Mouse (Mus musculus) liver, embryonic 13.5 days (tissue): ENCODE data around the gene Pnpla2. TPM values are rescaled to one million over a fixed set of nuclear protein-coding genes. Genes with fewer than 3 reads are reported as not detected.

Source experiments
- ATAC-seq: fragments of 200-750 bp; cut with Nextera tagmentation; 2 replicates; pipeline ENCODE4 v1.8.0; 2017; ENCODE audit warnings: low read depth, mild to moderate bottlenecking, moderate number of reproducible peaks, moderate library complexity
- DNase-seq: peaks from one replicate; pipeline ENCODE4 v3.0.0; 2022
- H3K27ac ChIP-seq: fragments of 300-500 bp; sonication (generic); 2 replicates; pipeline ENCODE4 v1.5.1; 2015; ENCODE audit warnings: moderate library complexity, mild to moderate bottlenecking, inconsistent platforms
- H3K27me3 ChIP-seq: fragments of 300-500 bp; sonication (generic); 2 replicates; pipeline ENCODE4 v1.6.1; 2015; ENCODE audit warnings: mild to moderate bottlenecking, inconsistent platforms
- H3K36me3 ChIP-seq: fragments of 300-500 bp; sonication (generic); 2 replicates; pipeline ENCODE4 v1.6.1; 2015; ENCODE audit warnings: mild to moderate bottlenecking, inconsistent platforms
- H3K4me1 ChIP-seq: fragments of 300-500 bp; sonication (generic); replicated peaks from 2 replicates; pipeline ENCODE4 v1.6.1; 2015; ENCODE audit warnings: inconsistent platforms
- H3K4me2 ChIP-seq: fragments of 300-500 bp; sonication (generic); 2 replicates; pipeline ENCODE4 v1.6.1; 2015; ENCODE audit warnings: inconsistent platforms, mild to moderate bottlenecking, moderate library complexity
- H3K4me3 ChIP-seq: fragments of 300-500 bp; sonication (generic); replicated peaks from 2 replicates; pipeline ENCODE4 v1.5.1; 2015; ENCODE audit warnings: mild to moderate bottlenecking, inconsistent platforms
- H3K9ac ChIP-seq: fragments of 300-500 bp; sonication (generic); 2 replicates; pipeline ENCODE4 v1.6.1; 2015; ENCODE audit warnings: mild to moderate bottlenecking, inconsistent platforms
- H3K9me3 ChIP-seq: fragments of 300-500 bp; sonication (generic); replicated peaks from 2 replicates; pipeline ENCODE4 v1.6.1; 2016; ENCODE audit warnings: inconsistent platforms
- WGBS: fragments of 180-500 bp; shearing (Covaris S2); methylation state at CpG from one replicate; pipeline ENCODE4 v1.1.7; 2015; ENCODE audit not compliant: insufficient replicate concordance; 5-methylcytosine and 5-hydroxymethylcytosine counted together
- polyA plus RNA-seq: library from polyadenylated mRNA; unstranded; fragments of >200 nt; fragmentation: Nextera tagmentation; extraction: Ambion mirVana; gene quantifications from 2 replicates; pipeline ENCODE4 v1.2.1, GENCODE M21; 2015

The Pnpla2 gene
- polyA plus RNA-seq, 1 experiment from 2014 or later: 11.9 TPM

DNA sequence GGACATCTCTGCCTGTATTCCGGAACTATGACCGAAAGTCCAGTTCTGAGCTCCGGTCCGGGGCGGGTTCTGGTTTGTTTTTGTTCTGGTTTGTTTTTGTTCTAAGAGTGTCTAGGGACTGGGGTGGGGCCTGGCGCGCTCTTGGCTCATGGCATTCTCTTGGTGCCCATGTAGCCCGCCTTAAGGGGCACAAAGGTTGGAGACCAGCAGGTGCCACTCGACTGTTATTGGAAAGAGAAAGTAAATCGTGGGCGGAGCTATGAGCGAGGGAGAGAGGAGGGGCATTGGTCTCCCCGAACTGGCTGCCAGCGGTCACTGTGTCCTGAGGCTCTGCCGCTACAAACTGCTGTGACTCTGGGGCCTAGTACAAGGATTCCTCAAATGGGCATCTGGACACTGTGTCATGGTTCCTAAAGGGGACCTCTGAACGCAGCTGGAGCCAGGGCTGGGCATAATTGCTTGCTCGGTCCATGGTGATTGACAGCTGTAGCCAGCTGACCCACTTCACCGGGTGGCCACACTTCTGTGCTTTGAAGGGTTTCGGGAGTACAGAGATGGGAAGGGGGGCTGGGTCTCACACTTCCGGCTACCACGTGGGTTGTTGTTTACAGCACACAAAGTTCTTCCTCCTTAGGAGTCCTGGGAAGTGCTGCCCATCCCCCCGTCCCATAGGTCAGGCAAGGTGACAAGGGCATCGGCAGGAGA, 764 bp downstream of the Pnpla2 start:
- H3K27ac ChIP-seq: peak overlapping the region; percentile 91
- WGBS: 2% methylated on average over 23 of the region's 23 CpGs
- H3K9ac ChIP-seq: peak overlapping the region; percentile 84
- ATAC-seq (peak; percentile 13), DNase-seq (peak; percentile 67)
- peaks cover 22% of the 10 kb centered on the region for H3K27me3 ChIP-seq
- peaks cover 52% of the 10 kb centered on the region for H3K4me1 ChIP-seq
- H3K4me3 ChIP-seq: peak overlapping the region; percentile 84
- H3K36me3 ChIP-seq: peaks cover 16% of the 10 kb centered on the region
- peak overlapping the region; percentile 100 for H3K4me2 ChIP-seq
- H3K9me3 ChIP-seq: no peaks in the 10 kb centered on the region

DNA sequence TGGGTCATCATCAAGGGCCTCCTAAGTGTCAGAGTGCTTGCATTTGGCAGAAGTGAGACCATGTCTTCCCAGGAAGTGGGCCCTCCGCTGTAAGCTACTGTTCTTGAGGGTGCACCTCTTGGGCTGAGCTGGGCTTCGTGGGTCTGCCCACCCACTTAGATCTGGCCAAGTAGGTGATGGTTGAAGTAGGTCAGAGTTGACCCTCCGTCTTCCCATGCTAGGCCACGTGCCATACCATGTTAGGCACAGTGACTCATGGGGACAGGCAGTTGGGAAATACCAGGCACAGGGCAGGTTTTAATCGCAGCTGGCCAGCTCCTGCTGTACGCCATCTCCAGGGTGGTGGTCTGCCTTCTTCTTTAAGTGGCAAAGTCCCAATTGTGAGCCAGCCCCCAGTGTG, 1.7 kb downstream of the Pnpla2 start:
- no peaks in the 10 kb centered on the region for H3K9me3 ChIP-seq
- peak overlapping the region; percentile 100 for H3K4me2 ChIP-seq
- no peak overlapping the region for H3K27ac ChIP-seq
- peaks cover 6% of the 10 kb centered on the region for H3K36me3 ChIP-seq
- no peak for DNase-seq
- H3K4me1 ChIP-seq: peaks cover 49% of the 10 kb centered on the region
- ATAC-seq: no peak
- H3K27me3 ChIP-seq: peaks cover 32% of the 10 kb centered on the region
- WGBS: 91% methylated on average over 6 of the region's 6 CpGs
- H3K4me3 ChIP-seq: peak overlapping the region; percentile 84; the same call in 1 of the 2 replicates
- no peak overlapping the region for H3K9ac ChIP-seq

GRCm38 (mm10) chr7:141457236-141457635, 2.2 kb downstream of the Pnpla2 start:
- no peak overlapping the region for H3K27ac ChIP-seq
- 85% methylated on average over 14 of the region's 14 CpGs for WGBS
- H3K4me1 ChIP-seq: peaks cover 47% of the 10 kb centered on the region

GRCm38 (mm10) chr7:141457986-141458660, 3.1 kb downstream of the Pnpla2 start:
- 70% methylated on average over 15 of the region's 15 CpGs for WGBS
- H3K4me3 ChIP-seq: no peak overlapping the region
- H3K9ac ChIP-seq: no peak overlapping the region
- peaks cover 47% of the 10 kb centered on the region for H3K4me1 ChIP-seq
- no peaks in the 10 kb centered on the region for H3K36me3 ChIP-seq
- H3K9me3 ChIP-seq: no peaks in the 10 kb centered on the region
- ATAC-seq (no peak), DNase-seq (no peak)
- H3K27me3 ChIP-seq: peaks cover 46% of the 10 kb centered on the region
- H3K4me2 ChIP-seq: no peak overlapping the region
- H3K27ac ChIP-seq: no peak overlapping the region

More at GRCm38 (mm10) chr7:141457236-141457635, 2.2 kb downstream of the Pnpla2 start:
- Histone ChIP-seq H3K36me3 (peaks cover 1% of the 10 kb centered on the region), H3K9ac (no peak overlapping the region), H3K4me3 (no peak overlapping the region), H3K4me2 (no peak overlapping the region), H3K27me3 (peaks cover 37% of the 10 kb centered on the region), H3K9me3 (no peaks in the 10 kb centered on the region)
- DNase-seq (no peak), ATAC-seq (no peak)

GRCm38 (mm10) chr7:141458661-141459060, 3.7 kb downstream of the Pnpla2 start:
- H3K36me3 ChIP-seq: no peaks in the 10 kb centered on the region
- no peak overlapping the region for H3K9ac ChIP-seq
- peaks cover 51% of the 10 kb centered on the region for H3K27me3 ChIP-seq
- 85% methylated on average over 11 of the region's 11 CpGs for WGBS
- no peak overlapping the region for H3K4me3 ChIP-seq
- H3K4me2 ChIP-seq: no peak overlapping the region
- no peak overlapping the region for H3K27ac ChIP-seq
- no peak for DNase-seq
- H3K9me3 ChIP-seq: no peaks in the 10 kb centered on the region
- no peak for ATAC-seq
- peaks cover 47% of the 10 kb centered on the region for H3K4me1 ChIP-seq

GRCm38 (mm10) chr7:141459301-141459711, 4.3 kb downstream of the Pnpla2 start:
- H3K9me3 ChIP-seq: no peaks in the 10 kb centered on the region
- no peak overlapping the region for H3K4me3 ChIP-seq
- no peak overlapping the region for H3K27ac ChIP-seq
- no peaks in the 10 kb centered on the region for H3K36me3 ChIP-seq
- no peak overlapping the region for H3K9ac ChIP-seq
- peaks cover 45% of the 10 kb centered on the region for H3K4me1 ChIP-seq
- H3K27me3 ChIP-seq: peaks cover 58% of the 10 kb centered on the region
- ATAC-seq: no peak
- no peak overlapping the region for H3K4me2 ChIP-seq
- DNase-seq: no peak
- 86% methylated on average over 17 of the region's 17 CpGs for WGBS

GRCm38 (mm10) chr7:141460001-141460390, 5.0 kb downstream of the Pnpla2 start:
- DNase-seq (no peak), ATAC-seq (no peak)
- Histone ChIP-seq H3K27me3 (peaks cover 65% of the 10 kb centered on the region), H3K9ac (no peak overlapping the region), H3K4me3 (no peak overlapping the region), H3K4me2 (no peak overlapping the region), H3K27ac (no peak overlapping the region), H3K36me3 (no peaks in the 10 kb centered on the region), H3K9me3 (no peaks in the 10 kb centered on the region), H3K4me1 (peaks cover 47% of the 10 kb centered on the region)
- 60% methylated on average over 5 of the region's 5 CpGs for WGBS

GRCm38 (mm10) chr7:141460391-141461113, 5.6 kb downstream of the Pnpla2 start, which contains the start of gene Cracr2b:
TSS of gene Cracr2b (plus strand) at chr7:141461094.
- no peak for DNase-seq
- no peak for ATAC-seq
- H3K27me3 ChIP-seq: peaks cover 70% of the 10 kb centered on the region
- H3K4me3 ChIP-seq: peak within 1 kb of the TSS; percentile 54
- H3K36me3 ChIP-seq: no peaks in the 10 kb centered on the region
- H3K4me2 ChIP-seq: peak within 1 kb of the TSS; percentile 71
- 55% methylated on average over 15 of the region's 15 CpGs for WGBS
- no peaks in the 10 kb centered on the region for H3K9me3 ChIP-seq
- H3K4me1 ChIP-seq: peaks cover 52% of the 10 kb centered on the region
- peak within 1 kb of the TSS; percentile 64 for H3K9ac ChIP-seq
- H3K27ac ChIP-seq: no peak within 1 kb of the TSS

DNA sequence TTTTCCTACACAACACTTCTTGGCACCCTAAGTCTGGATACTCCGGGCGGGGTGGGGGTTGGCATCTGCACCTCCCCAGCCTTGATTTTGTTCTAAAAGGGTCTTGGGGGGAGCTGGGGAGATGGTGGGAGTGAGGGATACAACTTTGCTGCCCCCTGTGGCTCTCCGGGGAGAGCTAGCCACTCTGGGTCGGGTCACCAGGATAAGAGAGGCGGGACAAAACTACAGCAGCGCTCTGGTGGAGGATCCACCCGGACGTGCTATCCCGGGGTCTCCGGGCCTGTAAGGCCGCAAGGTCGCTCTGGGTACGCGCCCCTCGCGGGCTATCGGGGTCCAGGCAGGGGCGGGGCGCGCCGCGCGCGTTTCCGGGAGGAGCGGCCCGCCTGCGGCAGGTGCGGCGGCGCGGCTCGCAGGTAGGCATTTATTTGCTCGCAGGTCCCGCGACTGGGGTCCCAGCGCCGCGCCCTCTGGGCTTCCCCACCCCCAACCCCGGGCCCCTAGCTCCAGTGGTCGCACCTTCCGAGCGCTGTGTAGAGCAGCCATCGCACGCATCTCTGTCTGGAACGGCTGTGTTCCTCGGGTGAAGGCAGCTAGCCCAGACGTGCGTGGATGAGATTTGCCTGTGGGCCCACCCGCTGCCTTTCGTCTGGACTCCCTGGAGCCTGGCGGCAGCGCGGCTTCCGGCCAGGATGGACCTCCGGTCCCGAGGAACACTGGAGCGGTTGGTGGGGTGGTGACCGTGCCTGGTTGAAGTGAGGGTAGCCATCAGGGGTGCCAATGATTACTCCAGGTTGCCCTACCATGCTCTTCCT, 6.7 kb downstream of the Pnpla2 start:
- Histone ChIP-seq H3K4me1 (peaks cover 50% of the 10 kb centered on the region), H3K4me3 (peak overlapping the region; percentile 54), H3K4me2 (peak overlapping the region; percentile 71), H3K36me3 (no peaks in the 10 kb centered on the region), H3K9ac (peak overlapping the region; percentile 64), H3K27me3 (peaks cover 82% of the 10 kb centered on the region), H3K27ac (no peak overlapping the region), H3K9me3 (no peaks in the 10 kb centered on the region)
- no peak for ATAC-seq
- WGBS: 2% methylated on average over 59 of the region's 59 CpGs
- DNase-seq: no peak

- WGBS: 17% methylated on average over 5 of the region's 5 CpGs
- H3K4me1 ChIP-seq: peaks cover 55% of the 10 kb centered on the region
- ATAC-seq: no peak
These were observed 7.4 kb downstream of the Pnpla2 start for GRCm38 (mm10) chr7:141462333-141462821.

More at GRCm38 (mm10) chr7:141462333-141462821, 7.4 kb downstream of the Pnpla2 start:
- Histone ChIP-seq H3K9me3 (no peaks in the 10 kb centered on the region), H3K4me3 (peak overlapping the region; percentile 54), H3K27ac (no peak overlapping the region), H3K27me3 (peaks cover 83% of the 10 kb centered on the region), H3K4me2 (peak overlapping the region; percentile 71; the same call in 1 of the 2 replicates), H3K9ac (peak overlapping the region; percentile 64), H3K36me3 (no peaks in the 10 kb centered on the region)
- DNase-seq: no peak
